Mouse (Mus musculus) WW6 (cell line): Measurements from ENCODE around the gene Dnmt3b.
A peak's percentile ranks its signal among the peaks of the same experiment; 100 is the strongest.

Experiments
- DNase-seq: peaks from one replicate; pipeline ENCODE4 v3.0.0-alpha.2; 2013; ENCODE audit warnings: low read depth, low spot score

The Dnmt3b gene

DNA sequence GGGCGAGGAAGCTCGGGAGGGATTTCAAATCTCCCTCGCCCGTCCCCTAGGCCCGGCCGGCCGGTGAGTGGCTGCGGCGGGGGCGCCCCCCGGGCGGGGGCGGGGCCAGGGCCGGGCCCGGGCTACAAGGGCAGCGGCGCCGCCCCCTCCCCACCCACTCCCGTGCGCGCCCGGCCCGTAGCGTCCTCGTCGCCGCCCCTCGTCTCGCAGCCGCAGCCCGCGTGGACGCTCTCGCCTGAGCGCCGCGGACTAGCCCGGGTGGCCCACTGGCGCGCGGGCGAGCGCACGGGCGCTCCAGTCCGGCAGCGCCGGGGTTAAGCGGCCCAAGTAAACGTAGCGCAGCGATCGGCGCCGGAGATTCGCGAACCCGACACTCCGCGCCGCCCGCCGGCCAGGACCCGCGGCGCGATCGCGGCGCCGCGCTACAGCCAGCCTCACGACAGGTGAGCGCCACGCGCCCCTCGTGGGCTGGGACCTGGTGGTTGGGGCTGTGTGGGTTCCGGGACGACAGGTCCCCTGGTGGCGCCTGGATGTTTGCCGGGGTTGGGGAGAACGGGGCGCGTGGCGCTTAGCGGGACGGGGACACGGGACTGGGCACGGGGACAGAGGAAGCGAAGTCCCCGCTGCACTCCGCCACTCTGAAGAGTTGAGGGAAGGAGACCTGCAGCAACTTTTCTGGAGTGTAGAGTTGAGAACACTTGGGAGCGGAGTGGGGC, at the start of gene Dnmt3b:
TSS of gene Dnmt3b (plus strand) at position 153 of the 716 bp plus-strand sequence.
- DNase-seq: no peak

DNA sequence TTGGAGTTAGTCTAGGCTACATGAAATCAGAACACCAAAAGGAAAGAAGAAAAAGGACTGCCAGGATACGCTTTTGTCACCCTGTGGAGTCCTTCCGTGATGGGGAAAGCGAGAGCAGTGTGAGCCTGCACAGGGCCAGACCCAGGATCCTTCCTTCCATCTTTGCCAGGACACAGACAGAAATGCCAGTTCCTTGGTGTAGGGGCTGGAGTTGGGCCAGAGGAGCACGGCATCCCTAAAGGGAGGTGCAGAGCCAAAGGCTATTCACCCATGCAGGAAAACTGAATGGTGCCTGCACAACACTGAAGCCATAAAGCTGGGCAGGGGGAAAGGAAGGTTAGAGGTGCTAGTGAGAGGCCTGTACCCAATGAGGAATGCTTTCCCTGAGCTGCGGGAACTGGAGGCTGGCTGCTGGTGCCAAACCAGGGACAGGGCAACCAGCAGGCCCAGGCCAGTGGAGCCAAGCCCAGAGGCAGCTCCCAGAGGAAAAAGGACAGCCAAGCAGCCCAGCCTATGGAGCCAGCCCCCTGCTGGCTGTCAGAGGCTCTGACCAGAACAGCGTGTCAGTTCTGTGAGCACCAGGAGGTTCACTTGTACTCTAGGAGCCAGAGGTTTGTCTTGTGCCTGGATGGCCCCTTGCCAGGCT, 49.1 kb upstream of the Dnmt3b start:
- no peak for DNase-seq

DNA sequence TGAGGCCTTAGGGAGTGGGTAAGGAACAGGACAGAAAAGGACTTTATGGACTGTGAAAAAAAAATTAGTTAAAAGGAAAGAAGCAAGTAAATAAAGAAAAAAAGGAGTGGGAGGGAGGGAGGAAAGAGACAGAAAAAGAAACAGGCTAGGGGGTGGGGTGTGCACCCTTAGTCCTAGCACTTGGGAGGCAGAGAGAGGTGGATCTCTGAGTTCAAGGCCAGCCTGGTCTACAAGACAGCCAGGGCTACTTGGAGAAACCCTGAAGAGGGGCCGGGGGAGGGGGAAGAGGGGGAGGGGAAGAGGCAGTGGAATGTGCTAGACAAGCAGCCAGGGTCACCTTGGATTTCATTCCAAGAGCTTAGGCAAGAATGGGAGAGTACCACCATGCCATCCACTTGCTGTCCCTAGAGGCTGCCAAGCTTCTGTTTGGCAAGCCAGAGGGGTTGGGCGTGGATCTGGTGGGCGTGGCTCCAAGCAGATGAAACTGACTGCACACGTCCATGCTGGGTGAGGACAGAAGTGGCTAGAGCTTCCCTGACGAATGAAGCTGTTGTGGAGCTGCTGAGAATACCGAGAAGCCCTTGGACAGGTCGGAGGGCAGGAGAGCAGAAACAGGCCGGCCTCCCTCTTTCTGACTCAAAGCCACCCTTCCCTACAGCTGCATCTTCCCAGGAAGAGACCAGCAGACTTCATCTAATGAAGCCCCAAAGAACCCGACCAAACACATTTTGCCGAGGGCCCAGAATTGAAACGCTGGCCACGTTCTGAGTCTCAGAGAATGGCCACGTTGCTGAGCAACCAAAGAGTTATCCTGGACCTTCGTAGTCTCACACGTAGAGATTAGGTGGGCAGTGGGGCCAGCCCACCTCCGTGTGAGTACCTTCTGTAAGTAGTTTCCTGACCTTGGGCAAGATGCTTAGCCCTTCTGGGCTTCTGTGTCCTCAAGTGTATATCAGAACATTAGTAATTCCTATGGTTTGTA, 48.3 kb upstream of the Dnmt3b start:
- no peak for DNase-seq

DNA sequence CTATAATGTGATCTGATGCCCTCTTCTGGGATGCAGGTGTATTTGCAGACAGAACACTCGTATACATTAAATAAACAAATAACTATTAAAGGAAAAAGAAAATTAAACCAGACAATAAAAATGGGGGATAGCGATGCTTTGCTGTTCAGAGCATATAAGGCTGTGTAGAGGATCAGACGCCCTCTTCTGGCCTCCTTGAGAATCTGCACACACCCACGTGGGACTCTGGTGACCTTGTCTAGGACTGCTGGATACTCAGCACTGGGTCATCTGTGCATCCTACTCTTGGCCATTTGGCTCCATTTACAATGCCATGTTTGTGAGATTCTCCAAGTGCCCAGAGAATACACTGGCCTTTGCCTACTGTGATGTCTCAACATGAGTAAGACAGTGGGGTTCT, 45.5 kb upstream of the Dnmt3b start:
- DNase-seq: no peak

DNA sequence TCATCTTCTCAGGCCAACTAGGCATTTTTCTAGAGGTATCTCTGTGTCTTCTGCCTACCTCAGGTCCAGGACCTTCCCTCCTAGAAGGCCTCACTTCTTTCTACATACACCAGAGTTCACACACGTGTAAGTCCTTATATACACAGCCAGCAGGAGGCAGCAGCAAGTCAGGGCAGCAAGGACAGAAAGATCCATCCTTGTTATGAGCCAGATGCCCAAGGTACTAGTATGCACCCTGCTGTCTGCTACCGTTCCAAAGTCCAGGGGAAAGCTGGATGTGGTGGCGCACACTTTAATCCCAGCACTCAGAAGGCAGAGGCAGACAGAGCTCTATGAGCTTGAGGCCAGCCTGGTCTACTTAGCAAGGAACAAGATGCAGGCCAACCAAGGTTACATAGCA, 42.8 kb upstream of the Dnmt3b start:
- DNase-seq: no peak

DNA sequence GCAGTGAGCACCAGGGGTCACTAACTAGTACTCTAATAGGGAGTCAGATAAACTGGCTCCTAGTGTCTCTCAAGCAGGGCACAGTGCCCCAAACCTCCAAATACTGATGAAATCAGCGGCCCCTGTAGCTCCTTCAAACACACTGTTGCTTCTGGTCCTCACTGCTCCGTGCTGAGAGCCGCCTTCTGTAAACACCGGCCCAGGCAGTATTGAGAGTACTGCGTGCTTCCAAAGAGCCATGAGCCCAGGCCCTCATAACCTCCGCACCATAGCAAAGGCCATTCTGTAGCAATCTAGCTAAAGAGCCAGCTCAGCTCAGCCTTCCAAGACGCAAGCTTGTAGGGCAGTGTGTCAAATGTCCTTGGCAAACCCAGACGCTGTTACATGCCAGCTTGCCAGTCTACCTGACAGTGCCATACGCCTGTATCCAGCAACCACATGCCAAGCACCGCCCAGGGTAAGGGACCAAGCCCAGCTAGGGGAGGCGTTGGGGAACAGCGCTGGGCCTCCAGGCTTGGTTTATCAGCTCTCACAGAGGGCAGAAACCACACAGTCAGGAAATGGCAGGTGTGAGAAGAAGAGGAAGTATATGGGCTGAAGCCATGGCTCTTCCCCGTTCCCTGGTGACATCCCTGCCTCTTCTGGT, 41.3 kb upstream of the Dnmt3b start:
- DNase-seq: no peak

DNA sequence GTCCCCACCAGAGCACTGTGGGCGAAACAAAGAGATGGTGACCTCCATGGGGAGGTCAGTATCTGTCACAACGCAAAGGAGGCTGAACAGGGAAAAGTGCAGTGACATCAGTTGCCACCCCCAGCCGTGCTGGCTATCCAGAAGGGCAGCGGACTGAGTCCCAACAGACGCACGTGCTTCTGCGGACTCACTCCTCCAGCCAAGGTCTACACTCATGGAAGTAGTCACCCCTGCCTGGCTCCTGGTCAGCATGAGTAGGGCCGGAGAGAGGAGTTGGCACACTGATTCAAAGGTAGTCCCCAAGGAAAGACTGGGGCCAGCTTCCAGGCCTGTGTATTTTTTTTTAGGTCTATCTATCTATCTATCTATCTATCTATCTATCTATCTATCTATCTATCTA, 40.2 kb upstream of the Dnmt3b start:
- no peak for DNase-seq

DNA sequence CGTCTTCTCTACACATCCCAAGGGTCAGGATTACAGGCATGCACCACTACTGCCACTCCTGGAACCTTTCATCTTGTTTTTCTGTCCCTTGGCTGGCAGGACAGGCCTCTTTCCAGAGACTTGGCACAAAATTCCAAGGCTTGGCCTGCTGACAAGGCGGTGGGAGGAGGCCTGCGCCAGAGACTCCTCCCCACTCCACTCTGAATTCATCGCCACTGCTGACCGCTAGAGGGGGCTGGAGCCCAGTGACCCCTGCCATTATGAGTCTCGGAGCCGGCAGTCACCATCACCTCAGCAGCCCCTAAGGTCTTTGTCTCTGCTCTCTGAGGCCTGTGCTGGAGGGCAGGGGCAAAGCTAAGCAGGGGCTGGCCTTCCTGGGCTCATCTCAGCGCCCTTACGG, 39.7 kb upstream of the Dnmt3b start:
- peak; percentile 66 for DNase-seq

DNA sequence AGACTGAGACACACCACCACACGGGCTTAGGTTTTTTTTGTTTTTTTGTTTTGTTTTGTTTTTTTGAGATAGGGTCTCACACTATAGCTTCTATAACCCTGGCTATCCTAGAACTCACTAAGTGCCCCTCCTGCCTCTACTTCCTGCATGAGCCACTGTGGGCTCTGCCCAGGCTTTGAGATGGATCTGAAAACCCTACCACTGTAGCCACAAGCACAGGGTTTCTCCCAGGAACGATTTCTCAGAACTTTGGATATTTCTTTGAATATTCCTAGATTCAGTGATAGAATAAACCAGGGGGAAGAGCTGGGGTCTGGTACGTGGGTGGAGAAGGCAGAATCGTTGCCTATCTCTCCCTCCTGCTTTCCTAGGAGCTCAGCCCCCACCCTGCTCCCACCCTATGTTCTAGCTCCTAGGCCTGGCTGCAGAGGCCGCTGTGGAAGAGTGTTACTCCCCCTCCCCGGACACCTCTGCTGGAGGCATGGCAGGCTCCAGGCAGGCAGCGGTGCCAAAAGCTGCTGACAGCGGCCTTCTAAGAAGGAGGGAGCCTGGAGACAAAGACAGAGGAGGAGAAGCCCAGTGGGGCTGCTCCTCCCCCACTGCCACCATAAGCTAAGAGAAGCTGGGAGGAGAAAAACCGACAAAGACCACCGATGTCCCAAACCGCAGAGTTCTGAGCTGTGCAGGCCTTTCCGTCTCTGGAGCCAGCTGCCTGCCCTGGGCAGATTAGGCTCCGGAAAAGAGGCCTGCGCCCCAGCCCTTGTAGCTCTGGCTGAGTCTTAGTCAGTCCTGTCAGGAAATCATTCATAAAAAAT, 38.6 kb upstream of the Dnmt3b start:
- no peak for DNase-seq

DNA sequence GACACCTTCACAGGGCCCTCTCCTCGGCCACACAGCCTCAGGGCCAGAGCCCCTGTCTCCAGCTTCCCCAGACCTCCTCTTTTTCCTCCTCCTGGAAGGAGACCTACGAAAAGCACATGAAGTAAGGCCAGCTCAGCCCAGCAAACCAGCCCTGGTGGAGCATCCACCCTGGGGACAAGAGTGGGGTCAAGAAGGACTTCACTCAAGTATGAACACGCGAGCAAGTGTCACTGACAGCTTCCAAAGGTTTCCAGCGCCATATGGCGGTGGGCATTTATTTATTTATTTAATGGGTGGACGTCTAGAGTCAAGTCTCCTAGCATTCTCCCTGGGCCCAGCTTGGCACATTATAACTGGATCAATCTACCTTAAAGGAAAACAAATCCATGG, 38.0 kb upstream of the Dnmt3b start:
- DNase-seq: no peak

DNA sequence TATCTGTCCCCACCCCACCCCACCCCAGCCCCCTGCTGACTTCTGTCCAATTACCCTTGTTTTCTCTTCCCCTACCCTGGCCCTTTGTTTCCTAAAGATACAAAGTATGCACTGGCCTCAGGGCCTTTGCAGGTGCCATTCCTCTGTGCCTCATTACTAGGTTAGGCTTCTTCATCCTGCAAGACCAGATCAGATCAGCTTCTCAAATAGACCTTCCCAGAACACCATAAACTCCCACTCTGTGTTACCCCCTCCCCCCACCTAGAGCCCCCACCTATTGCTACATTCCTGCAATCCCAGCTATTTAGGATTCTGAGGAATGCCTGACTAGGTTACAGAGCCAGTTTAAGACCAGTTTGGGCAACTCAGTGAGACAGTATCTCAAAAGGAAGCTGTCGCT, 37.5 kb upstream of the Dnmt3b start:
- no peak for DNase-seq

DNA sequence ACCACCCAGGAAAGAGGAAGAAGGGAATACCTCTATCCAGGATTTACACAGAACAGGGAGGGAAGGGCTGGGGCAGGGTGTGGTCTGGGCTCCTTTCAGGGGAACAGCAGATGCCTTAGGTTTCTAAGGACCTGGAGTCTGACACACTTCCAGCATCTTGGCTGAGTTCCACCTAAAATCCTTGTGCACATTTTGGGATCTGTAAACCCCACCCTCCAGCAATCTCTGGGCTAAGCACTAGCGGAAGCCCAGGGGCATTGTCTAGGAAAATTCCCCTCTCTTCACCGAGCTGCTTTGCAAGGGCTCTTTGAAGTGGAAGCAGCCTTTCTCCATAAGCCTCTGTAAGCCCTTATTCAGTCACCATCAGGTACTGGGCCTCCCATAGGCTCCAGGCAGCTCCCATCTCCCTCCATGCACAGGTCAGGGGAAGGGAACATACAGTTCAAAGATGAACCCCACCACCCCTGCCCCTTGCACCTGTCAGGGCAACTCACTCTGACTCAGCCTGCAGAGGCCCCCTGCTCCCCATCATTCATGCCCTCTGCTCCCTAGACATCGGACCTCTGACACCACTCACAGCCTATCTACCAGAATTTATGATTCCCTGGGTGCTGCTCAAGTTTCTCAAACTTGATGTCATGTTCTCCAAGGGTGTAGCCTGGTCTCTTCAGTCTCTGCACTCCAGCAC, 36.5 kb upstream of the Dnmt3b start:
- no peak for DNase-seq

DNA sequence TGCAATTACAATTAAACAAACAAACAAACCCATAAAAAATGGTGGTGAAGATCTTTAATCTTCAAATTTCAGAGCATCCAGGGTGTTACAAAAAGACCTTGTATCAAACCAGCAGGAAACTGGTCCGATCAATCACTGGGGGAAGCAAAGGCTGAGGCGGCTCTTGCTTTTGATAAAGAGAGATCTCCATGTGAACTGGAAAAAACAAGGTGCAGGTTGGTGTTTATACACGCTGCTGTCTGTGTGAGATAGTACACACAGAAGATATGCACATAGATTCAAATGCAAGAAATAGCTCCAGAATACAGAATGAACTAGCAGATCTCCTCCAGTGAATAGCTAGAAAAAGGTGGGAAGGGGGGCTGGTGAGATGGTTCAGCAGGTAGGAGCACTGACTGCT, 32.4 kb upstream of the Dnmt3b start:
- DNase-seq: no peak

DNA sequence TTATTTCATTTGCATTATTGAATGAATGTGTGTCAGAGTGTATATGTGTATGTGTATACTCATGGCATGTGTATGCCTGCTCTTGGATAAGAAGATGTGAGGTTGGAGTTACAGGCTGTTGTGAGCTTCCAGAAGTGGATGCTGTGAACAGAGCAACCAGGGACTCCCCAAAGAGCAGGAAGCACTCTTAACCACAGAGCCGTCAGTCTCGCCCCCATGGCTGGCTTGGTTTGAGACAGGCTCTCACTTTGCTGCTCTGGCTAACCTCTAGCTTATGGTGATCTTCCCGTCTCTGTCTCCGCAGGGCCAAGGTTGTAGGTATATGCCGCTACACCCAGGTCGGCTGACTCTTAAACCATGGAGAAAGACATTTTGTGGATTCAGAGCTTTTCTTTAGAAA, 30.8 kb upstream of the Dnmt3b start:
- DNase-seq: no peak

DNA sequence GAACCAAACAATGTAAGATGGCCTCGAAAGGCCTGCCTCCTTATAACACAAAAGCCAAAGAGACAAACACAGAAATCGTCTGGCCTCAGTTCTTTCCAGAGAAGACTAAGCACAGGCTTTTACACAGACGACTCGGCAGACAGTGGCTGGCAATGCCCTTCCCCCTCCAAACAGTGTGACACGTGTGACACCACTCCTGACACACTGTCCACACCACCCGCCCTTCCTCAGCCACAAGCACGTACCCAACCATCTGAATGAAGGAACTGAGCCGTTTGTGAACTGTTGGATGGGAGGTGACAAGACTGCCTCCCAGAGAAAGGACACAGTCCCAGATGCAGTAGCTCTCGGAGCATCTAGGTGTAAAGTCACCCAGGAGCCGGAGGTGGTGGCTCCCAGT, 30.4 kb upstream of the Dnmt3b start:
- no peak for DNase-seq

DNA sequence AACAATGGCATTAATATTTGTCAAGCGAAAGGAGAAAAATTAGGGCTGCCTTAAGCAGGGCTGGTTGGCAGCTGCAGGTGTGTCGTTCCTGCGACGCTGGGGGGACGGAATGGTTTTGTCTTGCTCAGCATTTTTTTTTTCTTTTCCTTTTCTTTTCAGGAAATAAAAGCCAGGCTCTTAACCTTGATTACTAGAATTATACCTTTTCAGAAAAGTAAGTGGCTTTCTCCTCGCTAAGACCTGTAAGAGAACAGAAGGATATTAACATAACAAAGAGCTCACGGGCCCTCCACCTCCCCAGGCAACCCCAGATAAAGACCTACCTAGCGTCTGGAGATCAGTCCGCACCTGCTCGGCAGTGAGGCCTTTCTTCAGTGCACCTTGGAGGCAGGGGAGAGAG, 26.8 kb upstream of the Dnmt3b start:
- DNase-seq: no peak

DNA sequence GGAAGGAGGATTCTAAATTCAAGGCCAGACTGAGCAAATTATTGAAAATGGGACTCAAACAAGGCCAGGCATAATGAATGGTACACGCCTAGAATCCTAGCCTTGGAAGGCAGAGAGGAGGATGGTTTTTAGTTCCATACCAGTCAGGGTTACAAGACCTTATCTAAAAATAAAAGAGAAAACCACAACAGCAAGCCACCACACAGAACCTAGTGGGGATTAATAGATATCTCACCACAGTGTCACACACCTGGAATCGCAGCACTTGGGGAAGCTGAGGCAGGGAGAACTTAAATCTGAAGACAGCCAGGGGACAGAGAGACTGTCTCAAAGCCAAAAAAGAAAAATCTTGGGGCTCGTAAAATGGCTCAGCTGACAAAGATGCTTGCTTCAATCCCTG, 18.3 kb upstream of the Dnmt3b start:
- DNase-seq: no peak

DNA sequence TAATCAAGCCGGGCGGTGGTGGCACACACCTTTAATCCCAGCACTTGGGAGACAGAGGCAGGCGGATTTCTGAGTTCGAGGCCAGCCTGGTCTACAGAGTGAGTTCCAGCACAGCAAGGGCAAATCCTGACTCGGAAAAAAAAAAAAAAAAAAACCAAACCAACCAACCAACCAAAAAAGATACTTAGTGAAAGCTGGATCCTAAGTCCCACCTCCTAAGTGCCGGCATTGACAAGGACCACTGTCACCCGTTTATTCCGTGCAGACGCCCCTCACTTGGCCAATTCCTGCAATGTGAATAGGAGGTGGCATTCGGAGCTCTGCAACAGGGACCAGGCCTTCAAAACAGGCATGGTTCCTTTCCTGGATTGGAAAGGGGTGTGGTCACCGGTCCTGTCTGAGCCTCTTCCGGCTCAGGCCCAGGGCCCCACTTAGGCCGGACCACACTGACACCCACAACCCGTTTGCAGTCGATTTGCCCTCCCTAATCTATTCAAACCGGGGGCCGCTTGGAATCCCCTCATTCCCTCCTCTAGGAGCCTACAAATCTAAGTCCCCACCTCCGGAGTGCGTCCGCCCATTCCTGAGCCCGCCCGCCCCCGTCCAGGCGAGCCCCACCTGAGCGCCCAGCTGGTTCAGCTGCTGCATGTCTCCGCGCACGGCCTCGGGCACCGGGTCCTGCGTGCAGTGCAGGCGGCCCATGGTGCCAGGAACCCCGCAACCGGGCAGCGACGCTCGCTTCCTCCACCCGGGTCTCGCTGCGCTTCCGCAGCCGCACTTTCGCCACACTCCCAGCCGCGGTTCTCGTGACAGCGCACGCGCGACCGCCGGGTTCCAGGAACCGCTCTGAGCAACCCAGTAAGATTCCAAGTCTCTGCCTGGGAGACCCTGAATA, 17.0 kb upstream of the Dnmt3b start, which contains the start of gene Commd7:
TSS of gene Commd7 (minus strand) at position 806 of the 895 bp plus-strand sequence.
- DNase-seq: no peak

DNA sequence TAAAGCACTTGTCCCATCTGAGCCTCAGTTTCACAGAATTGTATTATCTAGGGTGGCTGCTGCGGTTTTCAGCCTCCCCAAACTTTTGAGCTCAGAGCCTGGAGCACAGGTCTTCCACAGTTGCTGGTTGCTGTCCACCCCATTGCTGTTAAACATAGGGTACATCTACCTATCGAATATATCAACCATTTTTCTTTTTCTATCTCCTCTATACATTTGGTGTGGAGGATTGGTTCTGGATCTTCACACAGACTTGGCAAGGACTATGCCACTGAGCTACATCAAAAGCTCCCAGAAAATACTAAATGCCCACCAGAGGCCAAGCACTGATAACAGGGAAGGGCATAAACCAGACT, 16.4 kb upstream of the Dnmt3b start:
- no peak for DNase-seq
